Mouse (Mus musculus) kidney, embryonic 16.5 days (tissue): ENCODE results near the gene Thegl. TPM values are rescaled to one million over a fixed set of nuclear protein-coding genes. Genes with fewer than 3 reads are reported as not detected.
A peak's percentile ranks its signal among the peaks of the same experiment; 100 is the strongest.
"Not testable (repeated sequence)": the region's sequence is repeated elsewhere in the genome, so short reads cannot be mapped to it uniquely, and the experiment has no call there.

Experiments
- ATAC-seq: fragments of 200-750 bp; cut with Nextera tagmentation; 2 replicates; pipeline ENCODE4 v1.8.0; 2017; ENCODE audit warnings: moderate TSS enrichment; ENCODE audit not compliant: low FRiP score, low TSS enrichment
- H3K27ac ChIP-seq: fragments of 300-500 bp; sonication (generic); 2 replicates; pipeline ENCODE4 v1.5.1; 2014; ENCODE audit warnings: low read length
- H3K27me3 ChIP-seq: fragments of 300-500 bp; sonication (generic); 2 replicates; pipeline ENCODE4 v1.6.1; 2014; ENCODE audit warnings: low read length, control low read depth, mixed read lengths; ENCODE audit not compliant: insufficient read depth
- H3K36me3 ChIP-seq: fragments of 300-500 bp; sonication (generic); 2 replicates; pipeline ENCODE4 v1.6.1; 2014; ENCODE audit warnings: low read length, control low read depth, mixed read lengths; ENCODE audit not compliant: insufficient read depth
- H3K4me1 ChIP-seq: fragments of 300-500 bp; sonication (generic); 2 replicates; pipeline ENCODE4 v1.6.1; 2014; ENCODE audit warnings: low read length, control low read depth, mixed read lengths; ENCODE audit not compliant: insufficient read depth
- H3K4me2 ChIP-seq: fragments of 300-500 bp; sonication (generic); replicated peaks from 2 replicates; pipeline ENCODE4 v1.6.1; 2014; ENCODE audit warnings: low read depth, low read length
- H3K4me3 ChIP-seq: fragments of 300-500 bp; sonication (generic); 2 replicates; pipeline ENCODE4 v1.5.1; 2014; ENCODE audit warnings: mild to moderate bottlenecking, low read length
- H3K9ac ChIP-seq: fragments of 300-500 bp; sonication (generic); replicated peaks from 2 replicates; pipeline ENCODE4 v1.6.1; 2014; ENCODE audit warnings: low read length
- H3K9me3 ChIP-seq: fragments of 300-500 bp; sonication (generic); 2 replicates; pipeline ENCODE4 v1.6.1; 2016; ENCODE audit warnings: low read length, control low read depth
- WGBS: fragments of 180-500 bp; shearing (Covaris S2); extraction: QIAGEN DNeasy Blood & Tissue Kit; methylation state at CpG from one replicate; pipeline ENCODE4 v1.1.7; 2014; 5-methylcytosine and 5-hydroxymethylcytosine counted together
- polyA plus RNA-seq: library from polyadenylated mRNA; unstranded; fragments of >200 nt; fragmentation: Nextera tagmentation; extraction: Ambion mirVana; gene quantifications from 2 replicates; pipeline ENCODE4 v1.2.1, GENCODE M21; 2015

Thegl gene
- polyA plus RNA-seq, 1 experiment from 2014 or later = 0.09 TPM

DNA sequence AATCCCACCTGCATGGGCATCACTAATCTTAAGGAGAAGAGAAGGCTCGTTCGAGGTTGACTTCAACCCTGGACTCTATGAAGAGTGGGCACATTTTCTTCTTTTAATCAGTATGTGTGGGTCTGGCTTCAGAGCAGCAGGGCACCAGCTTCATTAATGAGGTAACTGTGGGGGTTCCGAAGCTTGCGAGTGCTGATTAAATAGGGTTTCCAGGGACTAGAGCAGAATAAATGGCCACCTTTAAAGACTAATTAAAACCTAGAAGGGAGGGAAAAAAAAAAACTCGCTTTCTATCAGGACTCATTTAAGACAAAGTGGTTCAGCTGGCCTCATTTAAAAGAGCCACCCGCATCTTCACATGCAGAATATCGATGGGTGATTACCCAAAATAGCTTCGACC is 74.1 kb downstream of the Thegl start:
- H3K4me3 ChIP-seq = no peak overlapping the region
- 91% methylated on average over 8 of the region's 8 CpGs for WGBS
- no peaks in the 10 kb centered on the region for H3K36me3 ChIP-seq
- no peak overlapping the region for H3K9ac ChIP-seq
- ATAC-seq = no peak
- no peak overlapping the region for H3K4me2 ChIP-seq
- peaks cover 7% of the 10 kb centered on the region; the same call in 1 of the 2 replicates for H3K4me1 ChIP-seq
- H3K9me3 ChIP-seq = no peaks in the 10 kb centered on the region
- H3K27ac ChIP-seq = no peak overlapping the region
- H3K27me3 ChIP-seq = no peaks in the 10 kb centered on the region; the same call in 1 of the 2 replicates

DNA sequence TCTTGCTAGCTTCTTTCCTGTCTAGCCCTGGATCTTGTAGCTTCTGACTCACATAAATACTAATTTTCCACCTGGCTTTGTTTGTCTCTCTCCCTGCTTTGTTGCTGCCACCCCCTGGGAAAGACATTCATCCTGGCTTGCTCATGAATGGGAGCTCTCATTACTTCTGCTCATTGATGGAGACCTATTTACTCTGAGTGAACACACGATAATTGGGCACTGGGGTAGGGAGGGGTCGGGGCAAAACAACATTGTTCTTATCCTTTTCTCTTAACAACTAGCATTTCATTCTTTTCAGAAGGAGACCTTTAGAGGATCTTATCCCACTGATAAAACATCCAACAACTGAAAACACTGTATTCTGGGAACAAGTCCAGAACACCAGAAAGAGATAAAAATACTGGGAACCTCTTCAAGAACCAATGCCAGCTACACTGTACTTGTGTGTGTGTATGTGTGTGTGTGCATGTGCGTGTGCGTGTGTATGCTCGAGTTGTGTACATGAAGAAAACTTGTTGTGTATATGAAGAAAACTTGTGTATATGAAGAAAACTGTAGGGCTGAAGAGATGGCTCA is 74.8 kb downstream of the Thegl start:
- no peaks in the 10 kb centered on the region; the same call in 1 of the 2 replicates for H3K27me3 ChIP-seq
- H3K36me3 ChIP-seq = no peaks in the 10 kb centered on the region
- H3K9ac ChIP-seq = no peak overlapping the region
- WGBS = 74% methylated on average over 5 of the region's 5 CpGs
- no peak for ATAC-seq
- no peak overlapping the region for H3K4me2 ChIP-seq
- H3K9me3 ChIP-seq = no peaks in the 10 kb centered on the region
- no peak overlapping the region for H3K4me3 ChIP-seq
- no peak overlapping the region for H3K27ac ChIP-seq
- H3K4me1 ChIP-seq = peaks cover 14% of the 10 kb centered on the region

DNA sequence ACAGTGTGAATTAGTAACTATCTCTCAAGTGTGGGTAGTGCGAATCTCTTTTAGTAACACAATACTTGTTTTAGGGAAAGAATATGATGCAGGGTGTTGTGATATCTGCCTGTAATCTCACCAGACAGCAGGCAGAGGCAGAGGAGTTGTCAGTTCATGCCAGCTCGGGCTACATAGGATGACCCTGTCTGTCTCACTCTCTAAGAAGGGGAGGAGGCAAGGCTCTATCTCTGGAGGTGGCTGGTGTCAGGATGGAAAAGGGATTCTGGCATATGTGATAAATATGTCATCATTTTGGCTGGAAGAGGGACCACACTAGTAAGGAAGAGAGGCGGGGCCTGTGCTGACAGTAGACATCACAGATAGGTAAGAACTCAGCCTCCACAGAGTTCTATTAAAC is 76.1 kb downstream of the Thegl start:
- Histone ChIP-seq H3K27ac (no peak overlapping the region), H3K4me1 (peaks cover 14% of the 10 kb centered on the region), H3K9ac (no peak overlapping the region), H3K36me3 (no peaks in the 10 kb centered on the region), H3K27me3 (peaks cover 6% of the 10 kb centered on the region; the same call in 1 of the 2 replicates), H3K9me3 (no peaks in the 10 kb centered on the region), H3K4me2 (no peak overlapping the region), H3K4me3 (no peak overlapping the region)
- WGBS = 68% methylated on average over 3 of the region's 3 CpGs
- ATAC-seq = no peak

GRCm38 (mm10) chr5:77092531-77092930 is 76.7 kb downstream of the Thegl start:
- H3K4me3 ChIP-seq = no peak overlapping the region
- peaks cover 17% of the 10 kb centered on the region for H3K4me1 ChIP-seq
- 0 out of 2 replicates have a peak overlapping the region, but pooled peaks have one; percentile 14 for H3K4me2 ChIP-seq
- no peak overlapping the region for H3K27ac ChIP-seq
- H3K9ac ChIP-seq = no peak overlapping the region
- H3K9me3 ChIP-seq = no peaks in the 10 kb centered on the region
- ATAC-seq = no peak
- H3K36me3 ChIP-seq = no peaks in the 10 kb centered on the region
- H3K27me3 ChIP-seq = peaks cover 6% of the 10 kb centered on the region; the same call in 1 of the 2 replicates
- WGBS = 65% methylated on average over 5 of the region's 5 CpGs

- Histone ChIP-seq H3K4me2 (peak overlapping the region; percentile 99), H3K27ac (no peak overlapping the region), H3K9ac (peak overlapping the region; percentile 70), H3K4me3 (peak overlapping the region; percentile 69), H3K9me3 (no peaks in the 10 kb centered on the region), H3K27me3 (peaks cover 6% of the 10 kb centered on the region; the same call in 1 of the 2 replicates), H3K4me1 (peaks cover 21% of the 10 kb centered on the region), H3K36me3 (no peaks in the 10 kb centered on the region)
- ATAC-seq = no peak
- WGBS = 41% methylated on average over 8 of the region's 8 CpGs
Measured at GRCm38 (mm10) chr5:77093961-77094360, 78.1 kb downstream of the Thegl start.

- Histone ChIP-seq H3K4me3 (peak overlapping the region; percentile 69), H3K27ac (peak overlapping the region; percentile 37; the same call in 1 of the 2 replicates), H3K4me2 (peak overlapping the region; percentile 99), H3K9ac (peak overlapping the region; percentile 70), H3K27me3 (peaks cover 6% of the 10 kb centered on the region; the same call in 1 of the 2 replicates), H3K36me3 (no peaks in the 10 kb centered on the region), H3K9me3 (no peaks in the 10 kb centered on the region), H3K4me1 (peaks cover 21% of the 10 kb centered on the region)
- ATAC-seq = peak; percentile 88
- WGBS = under 1% methylated on average over 69 of the region's 69 CpGs
Measured at GRCm38 (mm10) chr5:77094510-77095491, 79.0 kb downstream of the Thegl start.

DNA sequence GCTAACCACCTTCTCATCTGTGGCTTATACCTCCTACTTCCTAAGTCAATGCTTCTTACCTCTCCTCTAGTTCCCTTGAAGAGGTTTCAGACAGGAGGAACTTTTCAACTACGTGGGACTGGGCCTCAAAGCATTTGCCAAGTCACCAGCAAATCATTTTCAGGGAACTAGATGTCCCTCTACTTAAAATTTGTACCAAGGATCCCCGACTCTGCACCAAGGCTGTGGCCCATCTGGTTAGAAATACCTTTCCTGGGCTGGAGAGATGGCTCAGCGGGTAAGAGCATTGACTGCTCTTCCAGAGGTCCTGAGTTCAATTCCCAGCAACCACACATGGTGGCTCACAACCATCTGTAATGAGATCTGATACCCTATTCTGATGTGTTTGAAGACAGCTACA is 80.4 kb downstream of the Thegl start:
- not testable (repeated sequence) for H3K4me2 ChIP-seq, H3K27ac ChIP-seq, H3K9ac ChIP-seq, H3K27me3 ChIP-seq, H3K9me3 ChIP-seq, ATAC-seq, H3K36me3 ChIP-seq, H3K4me3 ChIP-seq
- H3K4me1 ChIP-seq = peaks cover 21% of the 10 kb centered on the region
- 84% methylated on average over 3 of the region's 3 CpGs for WGBS

DNA sequence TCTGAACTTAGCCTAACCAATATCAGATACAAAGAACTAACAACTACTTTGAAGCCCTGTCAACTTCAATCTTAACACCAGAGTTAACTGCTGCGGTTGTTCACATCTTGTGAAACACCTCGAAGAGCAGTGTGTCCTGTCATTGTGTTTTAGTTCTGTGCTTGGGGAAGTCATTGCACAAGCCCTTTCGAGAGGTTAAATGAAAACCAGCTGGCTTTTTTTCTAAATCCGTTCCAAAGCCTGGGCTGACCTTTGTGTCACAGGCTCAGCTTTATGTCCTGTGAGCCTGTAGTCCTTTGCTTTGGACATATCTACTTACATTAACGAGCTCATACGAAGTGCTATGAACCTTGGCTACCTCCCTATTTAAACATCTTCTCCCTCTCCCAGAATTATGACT is 81.9 kb downstream of the Thegl start:
- H3K36me3 ChIP-seq = no peaks in the 10 kb centered on the region
- no peak overlapping the region for H3K9ac ChIP-seq
- H3K4me1 ChIP-seq = peaks cover 19% of the 10 kb centered on the region
- ATAC-seq = no peak
- no peak overlapping the region for H3K4me3 ChIP-seq
- H3K27ac ChIP-seq = no peak overlapping the region
- H3K4me2 ChIP-seq = no peak overlapping the region
- WGBS = 26% methylated on average over 6 of the region's 6 CpGs
- peaks cover 6% of the 10 kb centered on the region; the same call in 1 of the 2 replicates for H3K27me3 ChIP-seq
- no peaks in the 10 kb centered on the region for H3K9me3 ChIP-seq

DNA sequence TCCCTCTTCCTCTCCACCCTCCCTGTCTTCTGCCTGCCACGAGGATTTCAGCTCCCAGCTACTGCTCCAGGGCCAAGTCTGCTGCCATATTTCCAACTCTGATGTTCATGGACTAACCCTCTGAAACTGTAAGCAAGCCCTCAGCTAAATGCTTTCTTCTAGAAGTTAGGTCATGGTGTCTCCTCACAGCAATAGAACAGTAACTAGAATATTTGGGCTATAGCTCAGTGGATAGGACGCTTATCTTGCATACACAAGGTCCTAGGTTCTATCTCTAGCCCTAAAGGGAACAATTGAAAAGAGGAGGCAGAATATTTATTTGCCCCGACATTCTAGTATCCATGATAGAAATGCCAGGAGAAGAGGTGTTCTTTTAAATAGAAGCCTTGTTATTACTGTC is 83.1 kb downstream of the Thegl start:
- ATAC-seq = no peak
- Histone ChIP-seq H3K4me1 (peaks cover 17% of the 10 kb centered on the region), H3K27me3 (peaks cover 6% of the 10 kb centered on the region; the same call in 1 of the 2 replicates), H3K27ac (no peak overlapping the region), H3K9ac (no peak overlapping the region), H3K4me3 (no peak overlapping the region), H3K36me3 (no peaks in the 10 kb centered on the region), H3K9me3 (no peaks in the 10 kb centered on the region), H3K4me2 (no peak overlapping the region)
- WGBS = 88% methylated on average over 3 of the region's 3 CpGs
